Mouse (Mus musculus) midbrain, postnatal 0 days (tissue): ENCODE measurements at regions not wholly inside any gene's neighbourhood (a gene's known extent, or its start where the extent isn't known, plus 50 kb on each side); places are given as distances from the start of the nearest gene placed in this dataset.

Experiments
- ATAC-seq: fragments of 200-750 bp; cut with Nextera tagmentation; 2 replicates; pipeline ENCODE4 v1.8.0; 2017; ENCODE audit warnings: moderate number of reproducible peaks, mild to moderate bottlenecking, moderate TSS enrichment, moderate library complexity; ENCODE audit not compliant: low FRiP score
- DNase-seq: peaks from one replicate; pipeline ENCODE4 v3.0.0-alpha.2; 2015; ENCODE audit warnings: low spot score
- H3K27ac ChIP-seq: fragments of 300-500 bp; sonication (generic); 2 replicates; pipeline ENCODE4 v1.5.1; 2014; ENCODE audit warnings: low read depth, mild to moderate bottlenecking, low read length, mixed read lengths
- H3K27me3 ChIP-seq: fragments of 300-500 bp; sonication (generic); 2 replicates; pipeline ENCODE4 v1.6.1; 2014; ENCODE audit warnings: low read length, control low read depth, mixed read lengths; ENCODE audit not compliant: insufficient read depth
- H3K36me3 ChIP-seq: fragments of 300-500 bp; sonication (generic); 2 replicates; pipeline ENCODE4 v1.6.1; 2014; ENCODE audit warnings: low read length, control low read depth, mixed read lengths; ENCODE audit not compliant: insufficient read depth
- H3K4me1 ChIP-seq: fragments of 300-500 bp; sonication (generic); 2 replicates; pipeline ENCODE4 v1.6.1; 2014; ENCODE audit warnings: mild to moderate bottlenecking, control low read depth, antibody characterized with exemption, low read length, mixed read lengths; ENCODE audit not compliant: insufficient read depth
- H3K4me2 ChIP-seq: fragments of 300-500 bp; sonication (generic); 2 replicates; pipeline ENCODE4 v1.6.1; 2014; ENCODE audit warnings: low read depth, mild to moderate bottlenecking, low read length, mixed read lengths; ENCODE audit not compliant: poor library complexity, severe bottlenecking
- H3K4me3 ChIP-seq: fragments of 300-500 bp; sonication (generic); 2 replicates; pipeline ENCODE4 v1.5.1; 2014; ENCODE audit warnings: low read depth, mild to moderate bottlenecking, low read length, moderate library complexity
- H3K9ac ChIP-seq: fragments of 300-500 bp; sonication (generic); replicated peaks from 2 replicates; pipeline ENCODE4 v1.6.1; 2014; ENCODE audit warnings: mild to moderate bottlenecking, low read length, moderate library complexity, mixed read lengths; ENCODE audit not compliant: poor library complexity, severe bottlenecking
- H3K9me3 ChIP-seq: fragments of 300-500 bp; sonication (generic); 2 replicates; pipeline ENCODE4 v1.6.1; 2016; ENCODE audit warnings: low read length, control low read depth
- CTCF ChIP-seq: IDR thresholded peaks from 2 replicates; pipeline ENCODE4 v1.5.1; 2016; ENCODE audit warnings: antibody characterized with exemption, mild to moderate bottlenecking
- WGBS: fragments of 180-500 bp; shearing (Covaris S2); extraction: QIAGEN DNeasy Blood & Tissue Kit; methylation state at CpG from one replicate; pipeline ENCODE4 v1.1.7; 2014; 5-methylcytosine and 5-hydroxymethylcytosine counted together

DNA sequence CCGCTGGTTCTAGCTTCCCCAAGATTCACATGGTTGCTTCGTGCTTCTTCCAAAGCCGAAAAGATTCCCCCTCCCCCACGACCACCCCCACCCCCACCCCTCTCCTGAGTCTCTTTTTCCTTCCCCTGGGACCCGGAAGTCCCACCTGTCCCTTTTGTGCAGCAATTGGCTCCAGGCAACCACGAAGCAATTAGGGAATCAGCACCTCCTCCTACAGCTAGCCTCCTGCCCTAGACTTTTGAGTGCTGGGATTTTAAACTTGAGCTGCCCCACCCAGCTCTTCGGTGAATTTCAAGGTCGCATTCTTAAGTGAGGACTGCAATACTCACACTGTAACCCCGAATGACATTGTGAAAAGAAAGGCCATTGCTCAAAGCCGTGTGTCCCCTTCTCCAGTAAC is 445.9 kb downstream of the Etnk1 start:
- Histone ChIP-seq H3K4me3 (no peak overlapping the region), H3K9ac (no peak overlapping the region), H3K9me3 (no peaks in the 10 kb centered on the region), H3K27ac (no peak overlapping the region), H3K4me2 (no peak overlapping the region), H3K4me1 (no peaks in the 10 kb centered on the region), H3K27me3 (no peaks in the 10 kb centered on the region), H3K36me3 (no peaks in the 10 kb centered on the region)
- TF ChIP-seq CTCF, result no peak
- WGBS, result 82% methylated on average over 10 of the region's 10 CpGs
- no peak for DNase-seq
- ATAC-seq, result no peak

DNA sequence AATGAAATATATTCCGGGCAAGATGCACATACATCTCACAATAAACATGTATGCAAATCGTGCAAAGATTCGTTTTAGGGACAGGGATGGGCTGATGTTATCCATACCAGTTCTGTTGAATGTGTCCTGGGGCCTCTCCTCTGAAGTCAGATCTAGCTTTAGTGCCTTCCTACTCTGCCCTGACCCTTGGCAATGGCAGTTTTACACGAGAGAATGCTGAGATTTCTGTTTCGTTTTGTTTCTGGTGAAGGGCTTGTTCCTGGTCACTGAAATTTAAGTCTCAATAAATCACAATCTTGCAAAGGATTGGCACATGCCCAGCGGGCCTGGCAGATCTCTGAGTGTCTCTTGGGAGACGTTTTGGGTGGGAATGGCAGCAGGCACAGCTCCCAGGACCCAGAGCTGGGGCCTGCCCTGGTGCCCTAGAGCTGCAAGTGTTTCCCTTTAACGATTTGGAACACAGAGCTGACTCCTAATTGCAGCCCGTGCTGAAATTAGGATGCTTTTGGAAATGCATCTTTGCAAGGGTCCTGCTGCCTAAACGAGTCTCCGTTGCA is 447.5 kb downstream of the Etnk1 start:
- Histone ChIP-seq H3K4me2 (no peak overlapping the region), H3K27ac (no peak overlapping the region), H3K36me3 (no peaks in the 10 kb centered on the region), H3K4me1 (no peaks in the 10 kb centered on the region), H3K9ac (no peak overlapping the region), H3K9me3 (no peaks in the 10 kb centered on the region), H3K27me3 (no peaks in the 10 kb centered on the region), H3K4me3 (no peak overlapping the region)
- ATAC-seq, result no peak
- peak; percentile 10 for DNase-seq
- TF ChIP-seq CTCF, result no peak
- WGBS, result 73% methylated on average over 11 of the region's 11 CpGs

DNA sequence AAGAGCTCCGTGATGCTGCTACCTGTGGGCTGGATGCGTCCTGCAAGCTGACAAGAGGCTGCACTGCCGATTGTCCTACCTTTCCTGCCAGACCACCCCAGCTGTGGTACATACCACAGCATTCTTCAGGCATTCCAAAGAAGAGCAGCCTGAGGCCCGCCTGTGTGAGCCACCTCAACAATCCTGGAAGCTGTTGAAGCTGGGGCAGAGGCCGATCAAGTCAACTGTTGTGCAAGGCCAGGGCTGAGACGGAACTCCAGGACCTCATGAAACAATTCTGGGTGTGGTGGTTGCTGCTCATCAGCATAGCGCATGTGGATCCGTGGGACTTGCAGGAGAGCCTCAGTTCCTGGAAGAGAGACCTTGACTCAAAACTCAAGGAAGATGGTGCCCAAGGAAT is 448.3 kb downstream of the Etnk1 start:
- WGBS, result 84% methylated on average over 8 of the region's 8 CpGs
- Histone ChIP-seq H3K4me2 (no peak overlapping the region), H3K4me1 (no peaks in the 10 kb centered on the region), H3K9me3 (no peaks in the 10 kb centered on the region), H3K4me3 (no peak overlapping the region), H3K36me3 (no peaks in the 10 kb centered on the region), H3K27ac (no peak overlapping the region), H3K27me3 (no peaks in the 10 kb centered on the region), H3K9ac (no peak overlapping the region)
- no peak for DNase-seq
- TF ChIP-seq CTCF, result no peak
- no peak for ATAC-seq

GRCm38 (mm10) chr6:143616386-143616785 is 449.4 kb downstream of the Etnk1 start:
- WGBS, result 92% methylated on average over 4 of the region's 4 CpGs
- Histone ChIP-seq H3K9ac (no peak overlapping the region), H3K9me3 (no peaks in the 10 kb centered on the region), H3K4me3 (no peak overlapping the region), H3K4me2 (no peak overlapping the region), H3K27me3 (no peaks in the 10 kb centered on the region), H3K27ac (no peak overlapping the region), H3K4me1 (no peaks in the 10 kb centered on the region), H3K36me3 (no peaks in the 10 kb centered on the region)
- no peak for ATAC-seq
- no peak for TF ChIP-seq CTCF
- no peak for DNase-seq

- Histone ChIP-seq H3K27me3 (no peaks in the 10 kb centered on the region), H3K9me3 (no peaks in the 10 kb centered on the region), H3K36me3 (no peaks in the 10 kb centered on the region), H3K4me3 (no peak overlapping the region), H3K4me2 (no peak overlapping the region), H3K27ac (no peak overlapping the region), H3K9ac (no peak overlapping the region), H3K4me1 (no peaks in the 10 kb centered on the region)
- no peak for TF ChIP-seq CTCF
- no peak for ATAC-seq
- DNase-seq, result no peak
- WGBS, result 67% methylated on average over 10 of the region's 10 CpGs
Measured at GRCm38 (mm10) chr6:143618558-143618957, 451.5 kb downstream of the Etnk1 start.

- no peak overlapping the region for H3K27ac ChIP-seq
- no peak overlapping the region for H3K4me3 ChIP-seq
- no peak for ATAC-seq
- H3K9ac ChIP-seq, result no peak overlapping the region
- WGBS, result 86% methylated on average over 2 of the region's 2 CpGs
- no peak for TF ChIP-seq CTCF
- H3K36me3 ChIP-seq, result no peaks in the 10 kb centered on the region
- H3K9me3 ChIP-seq, result no peaks in the 10 kb centered on the region
- DNase-seq, result no peak
- H3K27me3 ChIP-seq, result no peaks in the 10 kb centered on the region
- no peak overlapping the region for H3K4me2 ChIP-seq
- H3K4me1 ChIP-seq, result no peaks in the 10 kb centered on the region
Measured at GRCm38 (mm10) chr6:143620583-143620982, 453.6 kb downstream of the Etnk1 start.
